Mouse (Mus musculus): ENCODE measurements around the gene Mlxip. TPM values are rescaled to one million over a fixed set of nuclear protein-coding genes. Genes with fewer than 3 reads are reported as not detected.
A peak's percentile ranks its signal among the peaks of the same experiment; 100 is the strongest.

Gene Mlxip
- polyA plus RNA-seq (2015; fragmentation: Nextera tagmentation; extraction: Ambion mirVana) = 18.4 and 19.5 TPM in 2 replicates

DNA sequence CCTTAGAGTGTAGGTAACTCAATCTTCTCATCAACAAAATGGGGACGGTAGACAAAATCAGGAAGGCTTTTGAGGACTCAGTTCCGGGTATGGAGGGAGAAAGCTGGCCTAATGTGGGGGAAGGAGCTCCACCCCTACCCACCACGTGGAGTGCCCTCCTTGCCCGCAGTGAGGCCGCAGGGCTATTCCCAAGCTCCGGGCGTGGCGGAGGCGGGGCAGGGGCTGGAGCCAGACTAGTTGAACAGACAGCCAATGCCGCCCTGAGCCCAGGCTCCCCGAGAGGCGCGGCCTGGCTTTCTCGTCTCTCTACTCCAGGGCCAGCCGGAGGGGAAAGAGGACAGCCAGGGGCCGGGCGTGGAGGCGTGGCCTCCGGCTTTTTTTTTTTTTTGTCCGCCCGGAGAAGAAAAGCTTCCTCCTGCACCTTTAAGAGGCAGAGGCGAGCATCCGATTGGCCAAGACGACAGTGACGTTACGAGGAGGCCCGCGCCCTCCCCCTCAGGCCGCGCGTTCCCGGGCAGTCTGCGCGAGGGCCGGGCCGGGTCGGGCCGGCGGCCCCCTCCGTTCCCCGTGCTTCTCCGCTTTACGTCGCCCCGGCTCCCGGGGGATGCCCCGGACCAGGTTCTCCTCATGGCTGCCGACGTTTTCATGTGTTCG is at the start of gene Mlxip:
Gene Mlxip (plus strand): TSS at position 496 of the 654 bp plus-strand sequence.
- no peaks in the 10 kb centered on the region for H3K27me3 ChIP-seq
- H3K27ac ChIP-seq = peak within 1 kb of the TSS; percentile 87
- peaks cover 56% of the 10 kb centered on the region for H3K4me1 ChIP-seq (replicated peaks)
- ATAC-seq (ENCODE audit: low FRiP score) = peak; percentile 95
- peak within 1 kb of the TSS; percentile 95 for H3K9ac ChIP-seq
- under 1% methylated on average over 48 of the region's 50 CpGs for WGBS
- no peaks in the 10 kb centered on the region for H3K9me3 ChIP-seq
- H3K4me3 ChIP-seq = peak within 1 kb of the TSS; percentile 96
- H3K4me2 ChIP-seq = peak within 1 kb of the TSS; percentile 91
- no peaks in the 10 kb centered on the region for H3K36me3 ChIP-seq

- Histone ChIP-seq H3K36me3 (no peaks in the 10 kb centered on the region), H3K4me3 (peak overlapping the region; percentile 77), H3K27ac (peak overlapping the region; percentile 98), H3K9ac (peak overlapping the region; percentile 92), H3K4me1 (replicated peaks) (peaks cover 40% of the 10 kb centered on the region), H3K27me3 (no peaks in the 10 kb centered on the region), H3K9me3 (no peaks in the 10 kb centered on the region), H3K4me2 (peak overlapping the region; percentile 92)
- no peak for ATAC-seq (ENCODE audit: low FRiP score)
- under 1% methylated on average over 58 of the region's 87 CpGs for WGBS
Observed at GRCm38 (mm10) chr5:123344963-123345852, 49.4 kb upstream of the Mlxip start.

GRCm38 (mm10) chr5:123345853-123346654 is 48.5 kb upstream of the Mlxip start:
- Histone ChIP-seq H3K4me1 (replicated peaks) (peaks cover 46% of the 10 kb centered on the region), H3K27ac (peak overlapping the region; percentile 98)
- 2% methylated on average over 22 of the region's 22 CpGs for WGBS

DNA sequence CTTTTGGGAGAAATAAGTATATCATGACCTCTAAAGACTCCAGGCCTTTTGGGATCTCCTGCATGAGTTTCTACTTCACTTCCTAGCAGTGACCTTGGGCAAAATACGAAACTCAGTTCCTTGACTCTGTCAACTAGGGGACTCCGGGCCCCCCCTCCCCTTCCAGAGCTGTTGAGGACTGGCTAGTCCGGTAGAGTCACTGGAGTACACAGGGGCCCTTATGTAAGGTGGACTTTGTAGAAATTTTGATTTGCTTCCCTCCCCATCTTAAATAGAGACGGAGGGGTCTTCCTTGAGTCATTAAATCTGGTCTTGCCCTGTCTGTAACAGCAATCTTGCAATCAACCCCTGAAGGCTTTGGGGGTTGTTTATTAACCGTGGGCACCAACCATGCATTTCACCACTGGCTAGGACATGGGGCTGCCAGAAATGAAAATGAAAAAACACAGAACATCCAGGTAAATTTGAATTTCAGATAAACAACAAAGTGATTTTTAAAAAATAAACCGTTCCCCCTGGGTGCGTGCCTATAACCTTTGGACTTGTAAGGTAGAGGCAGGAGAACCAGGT is 47.8 kb upstream of the Mlxip start:
- H3K9me3 ChIP-seq = no peaks in the 10 kb centered on the region
- peak overlapping the region; percentile 92 for H3K4me2 ChIP-seq
- H3K9ac ChIP-seq = peak overlapping the region; percentile 92
- peaks cover 53% of the 10 kb centered on the region for H3K4me1 ChIP-seq (replicated peaks)
- ATAC-seq (ENCODE audit: low FRiP score) = no peak
- peak overlapping the region; percentile 98 for H3K27ac ChIP-seq
- no peaks in the 10 kb centered on the region for H3K27me3 ChIP-seq
- 60% methylated on average over 7 of the region's 7 CpGs for WGBS
- H3K4me3 ChIP-seq = peak overlapping the region; percentile 77
- H3K36me3 ChIP-seq = peaks cover 7% of the 10 kb centered on the region

More at GRCm38 (mm10) chr5:123345853-123346654, 48.5 kb upstream of the Mlxip start:
- 0 out of 2 replicates have a peak, but pooled peaks cover 4% of the 10 kb centered on the region for H3K36me3 ChIP-seq
- peak overlapping the region; percentile 92 for H3K9ac ChIP-seq
- H3K9me3 ChIP-seq = no peaks in the 10 kb centered on the region
- no peaks in the 10 kb centered on the region for H3K27me3 ChIP-seq
- ATAC-seq (ENCODE audit: low FRiP score) = peak; percentile 67
- peak overlapping the region; percentile 77 for H3K4me3 ChIP-seq
- peak overlapping the region; percentile 92 for H3K4me2 ChIP-seq

DNA sequence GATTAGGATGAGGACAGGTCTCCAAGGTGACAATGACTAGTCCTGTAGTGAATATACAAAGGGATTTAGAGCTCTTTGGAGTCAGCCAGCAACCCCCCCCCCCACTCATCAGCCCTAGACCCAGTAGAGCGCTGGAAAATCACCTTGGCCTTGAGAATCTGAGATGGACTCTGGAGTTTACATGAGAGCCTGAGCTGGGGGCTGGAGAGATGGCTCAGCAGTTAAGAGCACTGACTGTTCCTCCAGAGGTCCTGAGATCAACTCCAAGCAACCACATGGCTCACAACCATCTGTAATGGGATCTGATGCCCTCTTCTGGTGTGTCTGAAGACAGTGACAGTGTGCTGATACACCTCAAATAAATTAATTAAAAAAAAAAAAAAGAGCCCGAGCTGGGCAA is 46.6 kb upstream of the Mlxip start:
- H3K9ac ChIP-seq = no peak overlapping the region
- no peak overlapping the region for H3K27ac ChIP-seq
- peaks cover 65% of the 10 kb centered on the region for H3K4me1 ChIP-seq (replicated peaks)
- H3K4me2 ChIP-seq = peak overlapping the region; percentile 92
- WGBS = 85% methylated on average over 2 of the region's 2 CpGs
- no peak for ATAC-seq (ENCODE audit: low FRiP score)
- H3K27me3 ChIP-seq = no peaks in the 10 kb centered on the region
- H3K9me3 ChIP-seq = no peaks in the 10 kb centered on the region
- H3K4me3 ChIP-seq = no peak overlapping the region
- peaks cover 19% of the 10 kb centered on the region for H3K36me3 ChIP-seq

DNA sequence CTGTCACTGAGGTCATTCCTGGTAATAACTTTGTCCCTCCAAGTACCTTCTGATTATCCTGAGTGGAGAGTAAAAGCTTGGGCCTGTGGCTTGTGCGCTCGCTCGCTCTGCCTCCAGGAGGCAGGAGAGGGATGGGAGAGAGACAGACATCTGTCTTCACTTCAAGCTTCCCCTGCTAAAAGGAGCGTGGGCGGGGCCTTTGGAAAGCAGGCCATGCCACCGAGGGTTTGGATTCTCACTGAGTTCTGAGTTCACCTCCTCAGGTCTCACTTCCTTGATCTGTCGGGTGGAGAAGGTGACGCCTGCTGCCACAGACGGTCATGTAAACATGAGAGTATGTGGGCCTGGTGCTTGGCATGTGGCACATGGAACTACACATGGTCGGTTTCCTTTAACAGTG is 44.2 kb upstream of the Mlxip start:
- Histone ChIP-seq H3K36me3 (peaks cover 34% of the 10 kb centered on the region), H3K4me1 (replicated peaks) (peaks cover 64% of the 10 kb centered on the region), H3K9ac (no peak overlapping the region), H3K27me3 (no peaks in the 10 kb centered on the region), H3K4me2 (no peak overlapping the region), H3K9me3 (no peaks in the 10 kb centered on the region), H3K27ac (no peak overlapping the region), H3K4me3 (no peak overlapping the region)
- WGBS = 73% methylated on average over 10 of the region's 10 CpGs
- ATAC-seq (ENCODE audit: low FRiP score) = no peak

GRCm38 (mm10) chr5:123355918-123356317 is 38.7 kb upstream of the Mlxip start:
- Histone ChIP-seq H3K9me3 (no peaks in the 10 kb centered on the region), H3K9ac (no peak overlapping the region), H3K4me3 (no peak overlapping the region), H3K27me3 (no peaks in the 10 kb centered on the region), H3K27ac (no peak overlapping the region), H3K36me3 (peaks cover 85% of the 10 kb centered on the region), H3K4me2 (no peak overlapping the region), H3K4me1 (replicated peaks) (peaks cover 24% of the 10 kb centered on the region)
- 87% methylated on average over 11 of the region's 11 CpGs for WGBS
- ATAC-seq (ENCODE audit: low FRiP score) = no peak

DNA sequence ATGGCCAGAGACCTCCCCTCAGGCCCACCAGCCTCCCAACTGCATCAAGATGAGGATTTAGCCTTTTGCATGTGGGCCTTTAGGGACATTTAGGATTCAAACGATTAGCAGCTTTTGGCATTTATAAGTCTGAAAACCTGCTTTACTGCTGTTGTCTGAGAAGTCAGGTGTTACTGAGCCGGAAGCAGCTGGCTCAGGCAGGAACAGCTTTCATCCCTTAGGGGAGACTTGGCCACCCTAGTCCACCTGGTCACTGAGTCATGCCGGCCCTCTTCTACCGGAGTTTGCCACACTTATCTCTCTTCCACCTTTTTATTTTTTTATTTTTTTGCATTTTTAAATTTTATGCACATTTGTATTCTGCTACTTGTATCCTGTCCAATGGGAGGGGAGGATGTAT is 37.3 kb upstream of the Mlxip start:
- H3K4me1 ChIP-seq (replicated peaks) = peaks cover 11% of the 10 kb centered on the region; the same call in 1 of the 2 replicates
- no peak overlapping the region for H3K4me3 ChIP-seq
- no peaks in the 10 kb centered on the region for H3K27me3 ChIP-seq
- no peak for ATAC-seq (ENCODE audit: low FRiP score)
- H3K36me3 ChIP-seq = peaks cover 89% of the 10 kb centered on the region
- no peak overlapping the region for H3K9ac ChIP-seq
- WGBS = 94% methylated on average over 4 of the region's 4 CpGs
- H3K4me2 ChIP-seq = no peak overlapping the region
- no peaks in the 10 kb centered on the region for H3K9me3 ChIP-seq
- no peak overlapping the region for H3K27ac ChIP-seq

DNA sequence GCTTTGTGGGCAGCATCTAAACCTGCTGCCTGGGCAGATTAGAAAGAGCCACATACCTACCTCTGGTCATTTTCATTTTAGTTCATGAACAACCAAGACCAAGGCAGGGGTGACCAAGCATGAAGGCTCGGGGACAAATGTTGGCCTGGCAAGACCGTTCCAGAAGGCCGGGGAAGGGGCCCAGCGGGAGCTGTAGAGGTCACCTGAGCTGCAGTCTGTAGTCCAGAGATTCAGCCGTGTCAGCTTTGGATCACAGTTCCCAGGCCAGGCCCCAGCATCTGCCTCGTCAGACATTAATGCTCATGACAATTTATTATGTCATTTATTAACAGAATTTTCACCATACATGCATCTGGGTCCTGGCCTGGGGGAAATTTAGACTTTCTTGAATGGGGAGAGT is 35.2 kb upstream of the Mlxip start:
- Histone ChIP-seq H3K36me3 (peaks cover 98% of the 10 kb centered on the region), H3K4me1 (replicated peaks) (no peaks in the 10 kb centered on the region), H3K4me2 (no peak overlapping the region), H3K9ac (no peak overlapping the region), H3K27me3 (no peaks in the 10 kb centered on the region), H3K9me3 (no peaks in the 10 kb centered on the region), H3K4me3 (no peak overlapping the region), H3K27ac (no peak overlapping the region)
- no peak for ATAC-seq (ENCODE audit: low FRiP score)
- WGBS = 79% methylated on average over 6 of the region's 6 CpGs

GRCm38 (mm10) chr5:123362911-123363310 is 31.7 kb upstream of the Mlxip start:
- WGBS = 79% methylated on average over 4 of the region's 4 CpGs
- Histone ChIP-seq H3K27me3 (no peaks in the 10 kb centered on the region), H3K27ac (no peak overlapping the region), H3K9ac (no peak overlapping the region), H3K36me3 (peaks cover 92% of the 10 kb centered on the region), H3K4me3 (no peak overlapping the region), H3K4me1 (replicated peaks) (no peaks in the 10 kb centered on the region), H3K9me3 (no peaks in the 10 kb centered on the region), H3K4me2 (no peak overlapping the region)
- ATAC-seq (ENCODE audit: low FRiP score) = no peak

DNA sequence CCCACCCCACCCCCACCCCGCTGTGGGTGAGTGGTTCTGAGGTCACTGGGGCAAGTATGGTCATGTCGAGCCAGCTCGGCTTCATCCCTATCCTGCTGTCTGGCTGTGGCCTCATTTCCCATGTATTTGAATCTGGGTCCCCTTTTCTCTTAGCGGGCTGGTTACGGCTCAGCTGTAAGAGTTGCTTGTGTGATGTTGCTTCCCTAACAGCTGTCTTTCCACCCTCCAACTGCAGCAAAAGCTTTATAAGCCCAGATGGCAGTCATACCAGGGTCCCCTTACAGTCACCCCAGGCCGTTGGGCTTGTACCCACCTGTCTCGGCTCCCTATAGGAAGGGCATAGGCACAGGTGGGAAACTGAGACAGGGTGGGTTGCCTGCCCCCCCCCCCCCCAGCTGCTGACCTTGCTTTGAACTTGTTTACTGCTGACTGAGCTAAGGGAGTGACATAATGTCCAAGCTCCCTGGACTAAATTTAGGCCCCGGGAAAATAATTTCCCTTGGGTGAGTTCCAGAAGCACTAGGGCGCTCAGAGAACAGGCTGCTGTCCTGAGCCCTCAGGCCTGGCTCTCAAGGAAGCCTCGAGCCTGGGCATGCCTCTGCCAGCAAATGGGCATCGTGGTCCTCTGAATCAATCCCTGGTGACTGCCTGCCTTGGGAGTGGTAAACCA is 30.2 kb upstream of the Mlxip start:
- Histone ChIP-seq H3K9ac (no peak overlapping the region), H3K9me3 (no peaks in the 10 kb centered on the region), H3K4me2 (no peak overlapping the region), H3K27me3 (no peaks in the 10 kb centered on the region), H3K27ac (no peak overlapping the region), H3K4me3 (no peak overlapping the region), H3K4me1 (replicated peaks) (no peaks in the 10 kb centered on the region), H3K36me3 (peaks cover 89% of the 10 kb centered on the region)
- WGBS = 80% methylated on average over 11 of the region's 11 CpGs
- no peak for ATAC-seq (ENCODE audit: low FRiP score)

Measured in hindbrain, embryonic 13.5 days (tissue).